Mouse (Mus musculus): ENCODE results near the gene Rhox4f.
"Not testable (repeated sequence)": the region's sequence is repeated elsewhere in the genome, so short reads cannot be mapped to it uniquely, and the experiment has no call there.

Gene Rhox4f

DNA sequence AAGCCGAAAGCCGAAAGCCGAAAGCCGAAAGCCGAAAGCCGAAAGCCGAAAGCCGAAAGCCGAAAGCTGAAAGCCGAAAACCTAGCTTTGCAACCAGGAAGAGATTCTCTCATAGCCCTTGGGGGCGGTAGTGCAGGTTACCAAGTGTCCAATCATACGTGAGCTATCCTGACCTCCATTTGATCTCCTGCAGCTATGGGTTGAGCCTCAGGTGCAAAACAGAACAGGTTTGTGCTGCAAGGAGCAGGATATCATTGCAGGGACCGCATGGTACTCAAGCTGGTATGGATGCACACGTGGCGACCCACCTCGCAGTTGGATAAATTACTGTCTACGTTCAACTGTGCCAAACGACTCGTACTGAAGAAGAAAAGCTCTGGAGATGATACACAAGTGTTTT, at the start of gene Rhox4f:
TSS of gene Rhox4f (minus strand) at position 101 of the 400 bp plus-strand sequence.
- not testable (repeated sequence) for DNase-seq (ENCODE audit: low read depth, low spot score)

DNA sequence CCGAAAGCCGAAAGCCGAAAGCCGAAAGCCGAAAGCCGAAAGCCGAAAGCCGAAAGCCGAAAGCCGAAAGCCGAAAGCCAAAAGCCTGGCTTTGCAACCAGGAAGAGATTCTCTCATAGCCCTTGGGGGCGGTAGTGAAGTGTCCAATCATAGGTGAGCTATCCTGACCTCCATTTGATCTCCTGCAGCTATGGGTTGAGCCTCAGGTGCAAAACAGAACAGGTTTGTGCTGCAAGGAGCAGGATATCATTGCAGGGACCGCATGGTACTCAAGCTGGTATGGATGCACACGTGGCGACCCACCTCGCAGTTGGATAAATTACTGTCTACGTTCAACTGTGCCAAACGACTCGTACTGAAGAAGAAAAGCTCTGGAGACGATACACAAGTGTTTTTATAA, 43.7 kb upstream of the Rhox4f start, which contains the start of gene Rhox4g:
TSS of gene Rhox4g (minus strand) at position 101 of the 400 bp plus-strand sequence.
- not testable (repeated sequence) for DNase-seq (ENCODE audit: low read depth, low spot score)

DNA sequence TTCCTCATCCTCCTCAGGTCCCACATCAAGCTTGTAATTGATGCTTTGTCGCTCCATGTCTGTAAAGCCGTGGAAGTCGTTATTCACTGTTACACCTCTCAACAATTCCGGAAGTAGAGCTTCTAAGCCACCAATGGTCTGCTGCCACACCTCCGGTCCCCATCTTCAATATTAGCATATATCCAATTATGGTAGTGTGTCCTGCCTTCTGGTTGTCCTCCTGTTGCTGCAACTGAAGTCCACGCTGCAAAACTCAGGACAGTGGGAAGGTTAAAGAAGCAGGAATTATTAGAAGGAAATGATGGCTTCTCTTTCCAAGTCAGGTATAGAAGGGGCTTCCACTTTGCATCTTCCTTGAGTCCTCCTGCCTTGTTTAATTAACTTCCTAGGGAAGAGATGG, 35.9 kb upstream of the Rhox4f start, which contains the start of gene Rhox2g:
TSS of gene Rhox2g (minus strand) at position 101 of the 400 bp plus-strand sequence.
- DNase-seq (ENCODE audit: low read depth, low spot score), result not testable (repeated sequence)

DNA sequence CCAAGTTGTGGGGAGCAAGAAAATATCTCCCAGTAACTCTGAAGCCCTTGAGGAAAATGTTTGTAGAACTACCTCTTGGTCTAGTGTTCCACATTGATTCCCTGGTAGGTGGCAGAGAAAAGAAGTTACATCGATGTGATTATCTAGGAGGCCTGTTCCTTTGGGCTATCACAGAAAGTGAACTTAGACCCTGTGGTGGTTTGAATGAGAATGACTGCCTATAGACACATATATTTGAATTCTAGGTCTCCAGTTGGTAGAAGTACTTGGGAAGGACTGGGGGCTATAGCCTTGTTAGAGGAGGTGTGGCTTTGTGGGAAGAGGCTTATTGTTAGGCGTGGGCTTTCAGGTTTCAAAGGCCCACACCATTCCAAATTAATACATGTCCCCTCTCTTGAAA, 21.0 kb upstream of the Rhox4f start, which contains the start of gene Rhox3g:
TSS of gene Rhox3g (minus strand) at position 101 of the 400 bp plus-strand sequence.
- DNase-seq (ENCODE audit: low read depth, low spot score), result not testable (repeated sequence)

DNA sequence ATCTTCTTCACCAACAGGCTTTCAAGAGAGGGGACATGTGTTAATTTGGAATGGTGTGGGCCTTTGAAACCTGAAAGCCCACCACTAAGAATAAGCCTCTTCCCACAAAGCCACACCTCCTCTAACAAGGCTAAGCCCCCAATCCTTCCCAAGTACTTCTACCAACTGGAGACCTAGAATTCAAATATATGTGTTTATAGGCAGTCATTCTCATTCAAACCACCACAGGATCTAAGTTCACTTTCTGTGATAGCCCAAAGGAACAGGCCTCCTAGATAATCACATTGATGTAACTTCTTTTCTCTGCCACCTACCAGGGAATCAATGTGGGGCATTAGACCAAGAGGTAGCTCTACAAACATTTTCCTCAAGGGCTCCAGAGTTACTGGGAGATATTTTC, 26.8 kb downstream of the Rhox4f start, which contains the start of gene Rhox3f:
TSS of gene Rhox3f (plus strand) at position 301 of the 400 bp plus-strand sequence.
- not testable (repeated sequence) for DNase-seq (ENCODE audit: low read depth, low spot score)

DNA sequence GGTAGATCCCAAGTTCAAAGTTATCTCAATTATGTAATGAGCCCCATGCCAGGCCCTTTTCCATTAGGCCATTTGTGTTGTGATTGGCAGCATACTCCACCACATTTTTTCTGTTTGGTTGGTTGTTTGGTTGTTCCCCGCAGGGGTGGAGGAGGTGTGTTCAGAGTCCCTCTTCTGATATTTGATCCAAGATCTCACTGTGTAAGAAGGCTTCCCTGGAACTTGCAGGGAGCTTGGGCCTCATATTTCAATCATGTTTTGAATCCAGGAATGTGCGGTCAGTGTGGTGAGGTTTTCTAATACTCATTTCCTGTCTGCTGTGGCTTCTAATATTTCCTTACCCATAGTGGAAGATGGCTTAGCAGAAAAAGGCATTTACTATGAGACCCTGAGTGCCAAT, 34.9 kb downstream of the Rhox4f start:
- peak; percentile 84 for DNase-seq (ENCODE audit: low read depth, low spot score)

DNA sequence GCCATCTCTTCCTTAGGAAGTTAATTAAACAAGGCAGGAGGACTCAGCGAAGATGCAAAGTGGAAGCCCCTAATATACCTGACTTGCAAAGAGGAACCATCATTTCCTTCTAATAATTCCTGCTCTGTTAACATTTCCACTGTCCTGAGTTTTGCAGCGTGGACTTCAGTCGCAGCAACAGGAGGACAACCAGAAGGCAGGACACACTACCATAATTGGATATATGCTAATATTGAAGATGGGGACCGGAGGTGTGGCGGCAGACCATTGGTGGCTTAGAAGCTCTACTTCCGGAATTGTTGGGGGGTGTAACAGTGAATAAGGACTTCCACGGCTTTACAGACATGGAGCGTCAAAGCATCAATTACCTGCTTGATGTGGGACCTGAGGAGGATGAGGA, 36.4 kb downstream of the Rhox4f start, which contains the start of gene Rhox2f:
TSS of gene Rhox2f (plus strand) at position 301 of the 400 bp plus-strand sequence.
- DNase-seq (ENCODE audit: low read depth, low spot score), result not testable (repeated sequence)

DNA sequence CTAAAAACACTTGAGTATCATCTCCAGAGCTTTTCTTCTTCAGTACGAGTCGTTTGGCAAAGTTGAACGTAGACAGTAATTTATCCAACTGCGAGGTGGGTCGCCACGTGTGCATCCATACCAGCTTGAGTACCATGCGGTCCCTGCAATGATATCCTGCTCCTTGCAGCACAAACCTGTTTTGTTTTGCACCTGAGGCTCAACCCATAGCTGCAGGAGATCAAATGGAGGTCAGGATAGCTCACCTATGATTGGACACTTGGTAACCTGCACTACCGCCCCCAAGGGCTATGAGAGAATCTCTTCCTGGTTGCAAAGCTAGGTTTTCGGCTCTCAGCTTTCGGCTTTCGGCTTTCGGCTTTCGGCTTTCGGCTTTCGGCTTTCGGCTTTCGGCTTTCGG, 50.4 kb downstream of the Rhox4f start, which contains the start of gene Rhox4e:
TSS of gene Rhox4e (plus strand) at position 301 of the 400 bp plus-strand sequence.
- DNase-seq (ENCODE audit: low read depth, low spot score), result not testable (repeated sequence)
